Comparison of ENCODE assay signal across 1 mouse cellular context in genomic region chr2:84735346-84735920, GRCm38 (mm10).
A peak's percentile ranks its signal among the peaks of the same experiment; 100 is the strongest.
TF ChIP-seq lines count a peak whose summit lies in the region.

No protein-coding gene starts in this region.

TF ChIP-seq in MEL, 35 proteins besides CTCF, POLR2A, EP300 and RAD21 (continued from another document):
- no peak for TF ChIP-seq NRF1 (IDR thresholded peaks at IDR 0.05; ENCODE audit: insufficient read depth, low read depth, low read length, poor library complexity, severe bottlenecking)
- TF ChIP-seq BHLHE40 (IDR thresholded peaks at IDR 0.05; ENCODE audit: borderline replicate concordance, low read depth, low read length), result 0 out of 2 replicates have a peak, but pooled peaks have one; percentile 12
- TF ChIP-seq NELFE (IDR thresholded peaks at IDR 0.05; ENCODE audit: low read depth, low read length), result no peak
- no peak for TF ChIP-seq MYB (IDR thresholded peaks at IDR 0.05; ENCODE audit: low read depth, low read length)
- TF ChIP-seq ZNF384 (IDR thresholded peaks at IDR 0.05; ENCODE audit: low read depth, low read length), result no peak
- no peak for TF ChIP-seq USF2 (IDR thresholded peaks at IDR 0.05; ENCODE audit: borderline replicate concordance in 1 of 2, insufficient read depth in 1 of 2, low read depth in 1 of 2, low read length in 2 of 2)
- TF ChIP-seq SMC3 (IDR thresholded peaks at IDR 0.05; ENCODE audit: low read depth, low read length), result no peak
- no peak for TF ChIP-seq MAX (IDR thresholded peaks at IDR 0.05; ENCODE audit: low read length)
- no peak for TF ChIP-seq MAZ (IDR thresholded peaks at IDR 0.05; ENCODE audit: low read depth, low read length)
- no peak for TF ChIP-seq E2F4 (IDR thresholded peaks at IDR 0.05; ENCODE audit: borderline replicate concordance, low read depth, low read length)
- TF ChIP-seq MAFK (IDR thresholded peaks at IDR 0.05; ENCODE audit: borderline replicate concordance, low read depth, low read length), result no peak
- no peak for TF ChIP-seq POLR2AphosphoS2 (IDR thresholded peaks at IDR 0.05; ENCODE audit: low read length)
- TF ChIP-seq JUND (IDR thresholded peaks at IDR 0.05; ENCODE audit: low read depth, low read length), result no peak
- no peak for TF ChIP-seq POLR2AphosphoS5 (IDR thresholded peaks at IDR 0.05; ENCODE audit: borderline replicate concordance, low read depth, low read length)
- 0 out of 2 replicates have a peak, but pooled peaks have one; percentile 16 for TF ChIP-seq SIN3A (IDR thresholded peaks at IDR 0.05; ENCODE audit: low read length)
- TF ChIP-seq HCFC1 (IDR thresholded peaks at IDR 0.05; ENCODE audit: low read depth, low read length), result no peak
- TF ChIP-seq ELF1 (IDR thresholded peaks at IDR 0.05; ENCODE audit: low read depth, low read length), result no peak
- no peak for TF ChIP-seq ZC3H11A (IDR thresholded peaks at IDR 0.05; ENCODE audit: low read depth, low read length)
- TF ChIP-seq KAT2A (conservative IDR thresholded peaks at IDR 0.05; ENCODE audit: low read depth, low read length), result no peak
- TF ChIP-seq ZMIZ1 (IDR thresholded peaks at IDR 0.05; ENCODE audit: low read depth, low read length), result no peak
- peak; percentile 93 for TF ChIP-seq TAL1 (IDR thresholded peaks at IDR 0.05; ENCODE audit: low read length)
- peak; percentile 92 for TF ChIP-seq TCF12 (IDR thresholded peaks at IDR 0.05; ENCODE audit: low read depth, low read length)
- no peak for TF ChIP-seq MEF2A (IDR thresholded peaks at IDR 0.05; ENCODE audit: extremely low read depth, insufficient replicate concordance, low read depth, low read length, poor library complexity, severe bottlenecking)
- TF ChIP-seq MXI1 (IDR thresholded peaks at IDR 0.05; ENCODE audit: low read depth, low read length), result no peak
